Comparison of ENCODE assay signal across 36 mouse cellular contexts in genomic region chr6:141610702-141611260, GRCm38 (mm10). TPM values are rescaled to one million over a fixed set of nuclear protein-coding genes. Genes with fewer than 3 reads are reported as not detected.
DNase-seq lines count a peak whose midpoint lies in the region; ATAC-seq and TF ChIP-seq lines count a peak whose summit lies in the region.
"Had no signal": no experiment of that assay in that cellular context is flagged by ENCODE, and none has a peak within 500 bp of the region (broad histone marks: within the 10 kb centered on the region; RNA-seq: fewer than 3 reads in every experiment).

No protein-coding gene starts in this region.

- no peak for TF ChIP-seq POLR2A in thymus, adult 2 months (IDR thresholded peaks at IDR 0.05; ENCODE audit: control insufficient read depth, extremely low read depth, insufficient read depth, low read length, poor library complexity)

- H3K9me3 ChIP-seq in stomach, embryonic 16.5 days (replicated peaks; ENCODE audit: control insufficient read depth, low read length), result no peaks in the 10 kb centered on the region
- H3K9me3 ChIP-seq: embryonic facial prominence, embryonic 10.5 days; embryonic facial prominence, embryonic 15.5 days; forebrain, embryonic 12.5 days; heart, embryonic 13.5 days; liver, embryonic 15.5 days had no signal

- H3K4me3 ChIP-seq in stomach, embryonic 16.5 days (replicated peaks; ENCODE audit: low read length), result no peak overlapping the region
- H3K4me3 ChIP-seq in thymus, adult 2 months (ENCODE audit: control insufficient read depth, insufficient read depth, low read length), result no peak overlapping the region
- H3K4me3 ChIP-seq: embryonic facial prominence, embryonic 10.5 days; embryonic facial prominence, embryonic 15.5 days; forebrain, embryonic 12.5 days; heart, adult 2 months; heart, embryonic 13.5 days; layer of hippocampus, adult 2 months; liver, embryonic 15.5 days had no signal

- H3K4me2 ChIP-seq in stomach, embryonic 16.5 days (ENCODE audit: low read depth, low read length), result no peak overlapping the region
- H3K4me2 ChIP-seq: embryonic facial prominence, embryonic 15.5 days; forebrain, embryonic 12.5 days; heart, embryonic 13.5 days; hindbrain, embryonic 14.5 days; liver, embryonic 15.5 days; midbrain, embryonic 11.5 days had no signal

- H3K27ac ChIP-seq in stomach, embryonic 16.5 days (ENCODE audit: low read length), result no peak overlapping the region
- H3K27ac ChIP-seq in thymus, adult 2 months (ENCODE audit: control insufficient read depth, insufficient read depth, low read length), result no peak overlapping the region
- H3K27ac ChIP-seq: embryonic facial prominence, embryonic 10.5 days; embryonic facial prominence, embryonic 15.5 days; forebrain, embryonic 12.5 days; heart, adult 2 months; heart, embryonic 13.5 days; hindbrain, embryonic 14.5 days; kidney, postnatal 0 days; layer of hippocampus, adult 2 months; liver, embryonic 15.5 days had no signal

- H3K36me3 ChIP-seq in stomach, embryonic 16.5 days (ENCODE audit: control insufficient read depth, insufficient read depth, low read length), result no peaks in the 10 kb centered on the region
- H3K36me3 ChIP-seq in thymus, adult 2 months (ENCODE audit: control insufficient read depth, insufficient read depth, low read length), result no peaks in the 10 kb centered on the region
- H3K36me3 ChIP-seq: embryonic facial prominence, embryonic 10.5 days; embryonic facial prominence, embryonic 15.5 days; forebrain, embryonic 12.5 days; heart, embryonic 13.5 days; liver, embryonic 15.5 days had no signal

- peak; percentile 47 for DNase-seq in adrenal gland, adult 2 months
- no peak for DNase-seq in adrenal gland, adult 18-20 months (ENCODE audit: low spot score in 2 of 2)
- DNase-seq in kidney, postnatal 14 days, result peak; percentile 1
- DNase-seq in kidney, postnatal 10 days, result no peak
- DNase-seq in adrenal gland, postnatal 25 days, result peak; percentile 12
- no peak for DNase-seq in layer of hippocampus, adult 8-10 months (ENCODE audit: low spot score in 2 of 2)
- DNase-seq in thymus, adult 2 months, result no peak
- DNase-seq: cerebellum, adult 2 months; cerebellum, postnatal 14 days; forebrain, postnatal 0 days; heart, adult 2 months; heart, postnatal 10 days; layer of hippocampus, postnatal 36 days; left cerebral cortex, postnatal 4 days; lung, postnatal 36 days; right cerebral cortex, postnatal 25 days; thymus, postnatal 4 days had no signal

- H3K4me1 ChIP-seq in stomach, embryonic 16.5 days (ENCODE audit: control insufficient read depth, insufficient read depth, low read length), result no peaks in the 10 kb centered on the region
- no peaks in the 10 kb centered on the region for H3K4me1 ChIP-seq in thymus, adult 2 months (replicated peaks; ENCODE audit: control insufficient read depth, insufficient read depth, low read length)
- H3K4me1 ChIP-seq: embryonic facial prominence, embryonic 10.5 days; embryonic facial prominence, embryonic 15.5 days; forebrain, embryonic 12.5 days; heart, embryonic 13.5 days; liver, embryonic 15.5 days had no signal

- peak; percentile 33; the same call in 1 of the 2 replicates for ATAC-seq in stomach, embryonic 16.5 days (ENCODE audit: insufficient read depth, low FRiP score)
- ATAC-seq: forebrain, postnatal 0 days; midbrain, embryonic 16.5 days had no signal

- no peak overlapping the region for H3K9ac ChIP-seq in stomach, embryonic 16.5 days (ENCODE audit: low read length)
- H3K9ac ChIP-seq: embryonic facial prominence, embryonic 15.5 days; forebrain, embryonic 12.5 days; forebrain, postnatal 0 days; heart, embryonic 13.5 days; hindbrain, embryonic 14.5 days; liver, embryonic 15.5 days had no signal

- H3K27me3 ChIP-seq in stomach, embryonic 16.5 days (ENCODE audit: control insufficient read depth, insufficient read depth, low read length), result no peaks in the 10 kb centered on the region
- H3K27me3 ChIP-seq in thymus, adult 2 months (ENCODE audit: control insufficient read depth, insufficient read depth, low read length), result no peaks in the 10 kb centered on the region
- H3K27me3 ChIP-seq: CH12.LX; embryonic facial prominence, embryonic 15.5 days; forebrain, embryonic 12.5 days; heart, embryonic 13.5 days; liver, embryonic 15.5 days had no signal

- TF ChIP-seq CTCF in thymus, adult 2 months (IDR thresholded peaks at IDR 0.05; ENCODE audit: borderline replicate concordance, control insufficient read depth, extremely low read depth, insufficient read depth, low read length, poor library complexity), result no peak

- WGBS in stomach, embryonic 16.5 days, result 64% methylated on average over 2 of the region's 2 CpGs
- WGBS in thymus, adult 2 months, result 69% methylated on average over 2 of the region's 2 CpGs

RNA-seq across cellular contexts. Expression of gene Slco1b2, which starts 18.5 kb away (rescaled TPM):
- 1 to 10 TPM in 1 of 2 experiments, under 1 TPM in 1; 0.90 to 1.6 TPM for total RNA-seq in adrenal gland, adult 2 months (2021)
- not detected in 2 replicates for polyA plus RNA-seq in adrenal gland, adult 2 months (2012; rRNA removed)
- under 1 TPM; 0.20 to 0.61 TPM for total RNA-seq in adrenal gland, adult 18-20 months (2021)
- total RNA-seq in adrenal gland, postnatal 25 days (2021), result 6.1 TPM in 1 of 2 replicates, not detected in the other
- polyA plus RNA-seq in stomach, embryonic 16.5 days (2015; fragmentation: Nextera tagmentation; extraction: Ambion mirVana), result 0.21 and 0.24 TPM in 2 replicates
- under 1 TPM; 0.08 to 0.14 (median 0.10) TPM for total RNA-seq in layer of hippocampus, adult 8-10 months (2022)
- polyA plus RNA-seq in thymus, adult 2 months (2012; rRNA removed), result 0.17 TPM in 1 of 2 replicates, not detected in the other
- total RNA-seq: heart, adult 2 months; heart, postnatal 10 days; hematopoietic stem cell, adult 5-6 weeks; megakaryocyte, adult 5-6 weeks; neutrophil, adult 5-6 weeks had no signal
- polyA plus RNA-seq: C2C12; embryonic facial prominence, embryonic 10.5 days; embryonic facial prominence, embryonic 15.5 days; forebrain, embryonic 12.5 days; forebrain, postnatal 0 days; heart, adult 2 months; heart, embryonic 13.5 days; hindbrain, embryonic 14.5 days; intestine, embryonic 14.5 days; lung, embryonic 16.5 days; midbrain, embryonic 11.5 days; midbrain, embryonic 16.5 days; thymus, postnatal 0 days had no signal

Comparison
In these comparisons a context has a peak if more than half of its experiments do, and no peak if none do; other contexts are left out.
1. DNase-seq: peak in adrenal gland, adult 2 months (single experiment), kidney, postnatal 14 days (single experiment) and adrenal gland, postnatal 25 days (single experiment); none in adrenal gland, adult 18-20 months (0 of 2), kidney, postnatal 10 days (single experiment), layer of hippocampus, adult 8-10 months (0 of 2) and thymus, adult 2 months (single experiment).